Mouse (Mus musculus): ENCODE results near the gene Gnl2. TPM values are rescaled to one million over a fixed set of nuclear protein-coding genes. Genes with fewer than 3 reads are reported as not detected.

Gnl2 gene
- total RNA-seq, 2 experiments from 2014 or later: 51.9 to 55.5 TPM

GRCm38 (mm10) chr4:125085346-125085841 lies 69.0 kb downstream of the Gnl2 start:
- DNase-seq: peak; percentile 87

GRCm38 (mm10) chr4:125093031-125093430 lies 76.6 kb downstream of the Gnl2 start:
- peak; percentile 19 for DNase-seq

- peak; percentile 53 for DNase-seq
Measured at GRCm38 (mm10) chr4:125096066-125096465, 79.7 kb downstream of the Gnl2 start.

GRCm38 (mm10) chr4:125097412-125097811 lies 81.0 kb downstream of the Gnl2 start:
- no peak for DNase-seq

GRCm38 (mm10) chr4:125099458-125099857 lies 83.1 kb downstream of the Gnl2 start:
- DNase-seq: peak; percentile 90

- no peak for DNase-seq
Measured at GRCm38 (mm10) chr4:125101334-125101733, 84.9 kb downstream of the Gnl2 start.

Other genes with a start within 250 kb of the Gnl2 start
- 10 to 100 TPM; 24.0 to 24.7 TPM for gene Mtf1, start 214.5 kb upstream of the Gnl2 start, total RNA-seq (2021)
- 10 to 100 TPM; 34.9 to 42.9 TPM for gene Yrdc, start 165.9 kb upstream of the Gnl2 start, total RNA-seq (2021)
- 10 to 100 TPM; 49.6 to 54.7 TPM for gene 1110065P20Rik, start 165.4 kb upstream of the Gnl2 start, total RNA-seq (2021)
- gene Maneal, start 154.4 kb upstream of the Gnl2 start, total RNA-seq (2021): 1 to 10 TPM; 3.5 to 5.2 TPM
- gene Epha10, start 135.7 kb upstream of the Gnl2 start, total RNA-seq (2021): 1 to 10 TPM; 4.5 to 4.9 TPM
- 10 to 100 TPM in 1 of 2 experiments, 1 to 10 TPM in 1; 9.6 to 11.1 TPM for gene 9930104L06Rik, start 79.5 kb upstream of the Gnl2 start, total RNA-seq (2021)
- gene Cdca8, start 77.3 kb upstream of the Gnl2 start, total RNA-seq (2021): 10 to 100 TPM; 18.6 to 19.2 TPM
- gene Rspo1, start 30.2 kb upstream of the Gnl2 start, total RNA-seq (2021): 1 to 10 TPM; 5.2 to 6.0 TPM
- not detected for gene Dnali1, start 49.1 kb downstream of the Gnl2 start, total RNA-seq (2021)
- gene Snip1, start 50.1 kb downstream of the Gnl2 start, total RNA-seq (2021): 10 to 100 TPM; 15.5 to 16.7 TPM
- 10 to 100 TPM; 23.8 to 36.0 TPM for gene Meaf6, start 68.5 kb downstream of the Gnl2 start, total RNA-seq (2021)
- gene Zc3h12a, start 111.3 kb downstream of the Gnl2 start, total RNA-seq (2021): 1 to 10 TPM; 4.6 to 6.8 TPM